15 mouse cellular contexts compared by ENCODE assay signal in the genomic region with DNA sequence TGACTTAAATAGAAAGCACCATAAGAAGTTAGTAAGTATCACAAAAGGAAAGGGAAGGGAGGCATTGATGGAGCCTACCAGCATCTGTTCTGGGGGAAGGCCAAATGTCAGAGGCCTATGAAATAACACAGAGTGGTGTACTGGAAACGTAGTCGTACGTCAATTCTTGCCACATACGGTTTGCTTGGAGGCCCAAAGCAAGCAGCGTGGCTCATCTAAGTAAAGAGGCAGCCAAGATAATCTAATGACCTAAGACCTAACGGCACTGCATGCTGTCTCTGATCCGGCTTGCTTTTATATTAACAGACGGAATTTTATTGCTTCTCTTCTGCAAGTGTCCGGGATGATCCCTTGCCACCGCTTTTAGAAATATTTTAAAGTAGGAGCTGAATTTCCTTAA.
"Had no signal": no experiment of that assay in that cellular context is flagged by ENCODE, and none has a peak within 500 bp of the region (broad histone marks: within the 10 kb centered on the region; RNA-seq: fewer than 3 reads in every experiment).

No protein-coding gene starts in this region.

- H3K9ac ChIP-seq: kidney, embryonic 15.5 days; liver, embryonic 15.5 days; midbrain, embryonic 15.5 days; neural tube, embryonic 12.5 days had no signal

- H3K27ac ChIP-seq: kidney, embryonic 15.5 days; left cerebral cortex, adult 2 months; limb, embryonic 10.5 days; liver, embryonic 15.5 days; macrophage; midbrain, embryonic 15.5 days; neural tube, embryonic 12.5 days had no signal

- DNase-seq: kidney, postnatal 14 days; lung, adult 2 months; lung, postnatal 10 days; thymus, adult 2 months; thymus, postnatal 25 days had no signal

- H3K4me2 ChIP-seq: kidney, embryonic 15.5 days; liver, embryonic 11.5 days; liver, embryonic 15.5 days; midbrain, embryonic 11.5 days; midbrain, embryonic 15.5 days; neural tube, embryonic 12.5 days had no signal

- H3K4me3 ChIP-seq: kidney, embryonic 15.5 days; left cerebral cortex, adult 2 months; limb, embryonic 10.5 days; liver, embryonic 15.5 days; megakaryocyte, embryonic 14.5 days; midbrain, embryonic 15.5 days; neural tube, embryonic 12.5 days had no signal

- H3K36me3 ChIP-seq: kidney, embryonic 15.5 days; limb, embryonic 10.5 days; liver, embryonic 15.5 days; midbrain, embryonic 15.5 days; neural tube, embryonic 12.5 days had no signal

- H3K27me3 ChIP-seq: kidney, embryonic 15.5 days; liver, embryonic 15.5 days; megakaryocyte, embryonic 14.5 days; midbrain, embryonic 15.5 days; neural tube, embryonic 12.5 days had no signal

- H3K4me1 ChIP-seq: kidney, embryonic 15.5 days; midbrain, embryonic 15.5 days; neural tube, embryonic 12.5 days had no signal

- H3K9me3 ChIP-seq: kidney, embryonic 15.5 days; limb, embryonic 10.5 days; liver, embryonic 15.5 days; megakaryocyte, embryonic 14.5 days; midbrain, embryonic 15.5 days; neural tube, embryonic 12.5 days had no signal

- ATAC-seq: midbrain, embryonic 15.5 days had no signal
